Mouse (Mus musculus) skeletal muscle tissue, adult 2 months (tissue): ENCODE data around the gene Ttc28.
"Not testable (repeated sequence)": the region's sequence is repeated elsewhere in the genome, so short reads cannot be mapped to it uniquely, and the experiment has no call there.

Source experiments
- DNase-seq: peaks from one replicate; pipeline ENCODE4 v3.0.0-alpha.2; 2012; ENCODE audit warnings: low read depth, low spot score

Gene Ttc28

GRCm38 (mm10) chr5:111229671-111230070 lies 350.1 kb downstream of the Ttc28 start:
- DNase-seq: no peak

- DNase-seq: no peak
Measured at GRCm38 (mm10) chr5:111231044-111231443, 351.4 kb downstream of the Ttc28 start.

- no peak for DNase-seq
Measured at GRCm38 (mm10) chr5:111231769-111232168, 352.2 kb downstream of the Ttc28 start.

- DNase-seq: no peak
Measured at GRCm38 (mm10) chr5:111233022-111233709, 353.6 kb downstream of the Ttc28 start.

- peak; percentile 71 for DNase-seq
Measured at GRCm38 (mm10) chr5:111235131-111235530, 355.5 kb downstream of the Ttc28 start.

GRCm38 (mm10) chr5:111237176-111237636 lies 357.6 kb downstream of the Ttc28 start:
- no peak for DNase-seq

GRCm38 (mm10) chr5:111239223-111239622 lies 359.6 kb downstream of the Ttc28 start:
- no peak for DNase-seq

GRCm38 (mm10) chr5:111243447-111244040 lies 363.9 kb downstream of the Ttc28 start:
- peak; percentile 39 for DNase-seq

GRCm38 (mm10) chr5:111244061-111244460 lies 364.5 kb downstream of the Ttc28 start:
- no peak for DNase-seq

- DNase-seq: no peak
Measured at GRCm38 (mm10) chr5:111247571-111248265, 368.1 kb downstream of the Ttc28 start.

- no peak for DNase-seq
Measured at GRCm38 (mm10) chr5:111252147-111252546, 372.5 kb downstream of the Ttc28 start.

GRCm38 (mm10) chr5:111254362-111254761 lies 374.8 kb downstream of the Ttc28 start:
- no peak for DNase-seq

GRCm38 (mm10) chr5:111254781-111255180 lies 375.2 kb downstream of the Ttc28 start:
- no peak for DNase-seq

- DNase-seq: no peak
Measured at GRCm38 (mm10) chr5:111256181-111256580, 376.6 kb downstream of the Ttc28 start.

- DNase-seq: peak; percentile 48
Measured at GRCm38 (mm10) chr5:111257127-111257526, 377.5 kb downstream of the Ttc28 start.

GRCm38 (mm10) chr5:111261162-111261561 lies 381.6 kb downstream of the Ttc28 start:
- not testable (repeated sequence) for DNase-seq

GRCm38 (mm10) chr5:111261733-111262573 lies 382.4 kb downstream of the Ttc28 start:
- no peak for DNase-seq

GRCm38 (mm10) chr5:111262574-111263239 lies 383.1 kb downstream of the Ttc28 start:
- DNase-seq: no peak

GRCm38 (mm10) chr5:111263370-111263769 lies 383.8 kb downstream of the Ttc28 start:
- no peak for DNase-seq

GRCm38 (mm10) chr5:111264488-111264887 lies 384.9 kb downstream of the Ttc28 start:
- no peak for DNase-seq

GRCm38 (mm10) chr5:111266658-111267057 lies 387.1 kb downstream of the Ttc28 start:
- DNase-seq: no peak
